Mouse (Mus musculus) stomach, embryonic 16.5 days (tissue): ENCODE measurements around the gene Ap1s1. TPM values are rescaled to one million over a fixed set of nuclear protein-coding genes. Genes with fewer than 3 reads are reported as not detected.

Source experiments
- ATAC-seq: fragments of 200-750 bp; cut with Nextera tagmentation; 2 replicates; pipeline ENCODE4 v1.8.0; 2017; ENCODE audit warnings: moderate number of reproducible peaks, moderate TSS enrichment; ENCODE audit not compliant: insufficient read depth, low FRiP score
- H3K27ac ChIP-seq: fragments of 300-500 bp; sonication (generic); 2 replicates; pipeline ENCODE4 v1.5.1; 2014; ENCODE audit warnings: low read length
- H3K27me3 ChIP-seq: fragments of 300-500 bp; sonication (generic); 2 replicates; pipeline ENCODE4 v1.6.1; 2014; ENCODE audit warnings: low read length, control low read depth, mixed read lengths; ENCODE audit not compliant: control insufficient read depth, insufficient read depth
- H3K36me3 ChIP-seq: fragments of 300-500 bp; sonication (generic); 2 replicates; pipeline ENCODE4 v1.6.1; 2014; ENCODE audit warnings: low read length; ENCODE audit not compliant: control insufficient read depth, insufficient read depth
- H3K4me1 ChIP-seq: fragments of 300-500 bp; sonication (generic); 2 replicates; pipeline ENCODE4 v1.6.1; 2014; ENCODE audit warnings: low read length, control low read depth, mixed read lengths; ENCODE audit not compliant: control insufficient read depth, insufficient read depth
- H3K4me2 ChIP-seq: fragments of 300-500 bp; sonication (generic); 2 replicates; pipeline ENCODE4 v1.6.1; 2014; ENCODE audit warnings: low read depth, low read length, mixed read lengths
- H3K4me3 ChIP-seq: fragments of 300-500 bp; sonication (generic); replicated peaks from 2 replicates; pipeline ENCODE4 v1.5.1; 2014; ENCODE audit warnings: mild to moderate bottlenecking, low read length
- H3K9ac ChIP-seq: fragments of 300-500 bp; sonication (generic); 2 replicates; pipeline ENCODE4 v1.6.1; 2014; ENCODE audit warnings: low read length
- H3K9me3 ChIP-seq: fragments of 300-500 bp; sonication (generic); replicated peaks from 2 replicates; pipeline ENCODE4 v1.6.1; 2016; ENCODE audit warnings: low read length, control low read depth; ENCODE audit not compliant: control insufficient read depth
- WGBS: fragments of 180-500 bp; shearing (Covaris S2); extraction: QIAGEN DNeasy Blood & Tissue Kit; methylation state at CpG from one replicate; pipeline ENCODE4 v1.1.7; 2014; 5-methylcytosine and 5-hydroxymethylcytosine counted together
- polyA plus RNA-seq: library from polyadenylated mRNA; unstranded; fragments of >200 nt; fragmentation: Nextera tagmentation; extraction: Ambion mirVana; gene quantifications from 2 replicates; pipeline ENCODE4 v1.2.1, GENCODE M21; 2015

The Ap1s1 gene
- polyA plus RNA-seq, 1 experiment from 2014 or later: 187 TPM

- Histone ChIP-seq H3K9me3 (no peaks in the 10 kb centered on the region), H3K27me3 (no peaks in the 10 kb centered on the region), H3K27ac (peak overlapping the region; percentile 23; the same call in 1 of the 2 replicates), H3K9ac (no peak overlapping the region), H3K4me1 (peaks cover 30% of the 10 kb centered on the region), H3K36me3 (no peaks in the 10 kb centered on the region), H3K4me3 (no peak overlapping the region), H3K4me2 (no peak overlapping the region)
- 44% methylated on average over 5 of the region's 5 CpGs for WGBS
- ATAC-seq: 0 out of 2 replicates have a peak, but pooled peaks have one; percentile 16
Observed at GRCm38 (mm10) chr5:137079849-137080248, 33.9 kb upstream of the Ap1s1 start.

- H3K36me3 ChIP-seq: no peaks in the 10 kb centered on the region
- WGBS: 29% methylated on average over 6 of the region's 6 CpGs
- H3K4me3 ChIP-seq: no peak overlapping the region
- H3K9me3 ChIP-seq: no peaks in the 10 kb centered on the region
- ATAC-seq: no peak
- H3K4me1 ChIP-seq: peaks cover 42% of the 10 kb centered on the region
- no peak overlapping the region for H3K9ac ChIP-seq
- H3K4me2 ChIP-seq: no peak overlapping the region
- H3K27ac ChIP-seq: peak overlapping the region; percentile 38; the same call in 1 of the 2 replicates
- H3K27me3 ChIP-seq: no peaks in the 10 kb centered on the region
Observed at GRCm38 (mm10) chr5:137078616-137079015, 32.7 kb upstream of the Ap1s1 start.

- Histone ChIP-seq H3K27me3 (no peaks in the 10 kb centered on the region), H3K4me1 (peaks cover 42% of the 10 kb centered on the region), H3K4me2 (no peak overlapping the region), H3K27ac (peak overlapping the region; percentile 38; the same call in 1 of the 2 replicates), H3K9ac (no peak overlapping the region), H3K4me3 (no peak overlapping the region), H3K36me3 (no peaks in the 10 kb centered on the region), H3K9me3 (no peaks in the 10 kb centered on the region)
- ATAC-seq: no peak
- 42% methylated on average over 14 of the region's 14 CpGs for WGBS
Observed at GRCm38 (mm10) chr5:137078041-137078440, 32.1 kb upstream of the Ap1s1 start.

- no peaks in the 10 kb centered on the region for H3K36me3 ChIP-seq
- H3K4me3 ChIP-seq: no peak overlapping the region
- H3K27ac ChIP-seq: peak overlapping the region; percentile 60; the same call in 1 of the 2 replicates
- 80% methylated on average over 7 of the region's 7 CpGs for WGBS
- H3K27me3 ChIP-seq: no peaks in the 10 kb centered on the region
- ATAC-seq: no peak
- no peak overlapping the region for H3K9ac ChIP-seq
- peaks cover 48% of the 10 kb centered on the region for H3K4me1 ChIP-seq
- H3K9me3 ChIP-seq: no peaks in the 10 kb centered on the region
- H3K4me2 ChIP-seq: no peak overlapping the region
Observed at GRCm38 (mm10) chr5:137077187-137077586, 31.3 kb upstream of the Ap1s1 start.

GRCm38 (mm10) chr5:137076191-137076930, 30.4 kb upstream of the Ap1s1 start:
- WGBS: 34% methylated on average over 12 of the region's 12 CpGs
- peak overlapping the region; percentile 41; the same call in 1 of the 2 replicates for H3K9ac ChIP-seq
- no peaks in the 10 kb centered on the region for H3K9me3 ChIP-seq
- ATAC-seq: peak; percentile 51; the same call in 1 of the 2 replicates
- H3K4me3 ChIP-seq: no peak overlapping the region
- peaks cover 52% of the 10 kb centered on the region for H3K4me1 ChIP-seq
- H3K27ac ChIP-seq: peak overlapping the region; percentile 78
- no peak overlapping the region for H3K4me2 ChIP-seq
- no peaks in the 10 kb centered on the region for H3K27me3 ChIP-seq
- H3K36me3 ChIP-seq: no peaks in the 10 kb centered on the region

- no peak overlapping the region for H3K4me2 ChIP-seq
- peak overlapping the region; percentile 78 for H3K27ac ChIP-seq
- H3K9ac ChIP-seq: no peak overlapping the region
- H3K4me3 ChIP-seq: no peak overlapping the region
- no peak for ATAC-seq
- no peaks in the 10 kb centered on the region for H3K9me3 ChIP-seq
- 53% methylated on average over 6 of the region's 6 CpGs for WGBS
- no peaks in the 10 kb centered on the region for H3K36me3 ChIP-seq
- no peaks in the 10 kb centered on the region for H3K27me3 ChIP-seq
- H3K4me1 ChIP-seq: peaks cover 52% of the 10 kb centered on the region
Observed at GRCm38 (mm10) chr5:137075726-137076125, 29.8 kb upstream of the Ap1s1 start.

GRCm38 (mm10) chr5:137074191-137074651, 28.3 kb upstream of the Ap1s1 start:
- no peak overlapping the region for H3K9ac ChIP-seq
- H3K9me3 ChIP-seq: no peaks in the 10 kb centered on the region
- H3K4me2 ChIP-seq: no peak overlapping the region
- WGBS: 31% methylated on average over 6 of the region's 6 CpGs
- no peak for ATAC-seq
- no peaks in the 10 kb centered on the region for H3K36me3 ChIP-seq
- peak overlapping the region; percentile 23; the same call in 1 of the 2 replicates for H3K27ac ChIP-seq
- H3K4me1 ChIP-seq: peaks cover 47% of the 10 kb centered on the region
- H3K27me3 ChIP-seq: no peaks in the 10 kb centered on the region
- no peak overlapping the region for H3K4me3 ChIP-seq

GRCm38 (mm10) chr5:137073141-137073540, 27.2 kb upstream of the Ap1s1 start:
- H3K4me1 ChIP-seq: peaks cover 40% of the 10 kb centered on the region
- no peak overlapping the region for H3K9ac ChIP-seq
- H3K9me3 ChIP-seq: no peaks in the 10 kb centered on the region
- no peaks in the 10 kb centered on the region for H3K27me3 ChIP-seq
- peak overlapping the region; percentile 86; the same call in 1 of the 2 replicates for H3K27ac ChIP-seq
- 90% methylated on average over 8 of the region's 8 CpGs for WGBS
- no peaks in the 10 kb centered on the region for H3K36me3 ChIP-seq
- no peak for ATAC-seq
- no peak overlapping the region for H3K4me2 ChIP-seq
- no peak overlapping the region for H3K4me3 ChIP-seq
